Mouse (Mus musculus) bone marrow macrophage, adult 2 months (primary cell): ENCODE data around the gene Gm13178. TPM values are rescaled to one million over a fixed set of nuclear protein-coding genes. Genes with fewer than 3 reads are reported as not detected.

Experiments used
- H3K27ac ChIP-seq: 2 replicates; pipeline ENCODE4 v1.5.1; 2012; ENCODE audit warnings: low read depth, low read length; ENCODE audit not compliant: insufficient read depth
- H3K4me1 ChIP-seq: 2 replicates; pipeline ENCODE4 v1.6.1; 2012; ENCODE audit warnings: low read length; ENCODE audit not compliant: control insufficient read depth, insufficient read depth
- H3K4me3 ChIP-seq: 2 replicates; pipeline ENCODE4 v1.5.1; 2012; ENCODE audit warnings: mild to moderate bottlenecking, low read length, moderate library complexity; ENCODE audit not compliant: insufficient read depth
- CTCF ChIP-seq: IDR thresholded peaks from 2 replicates; pipeline ENCODE4 v1.5.1; 2012; ENCODE audit warnings: low read depth, mild to moderate bottlenecking, low read length, moderate library complexity
- POLR2A ChIP-seq: IDR thresholded peaks from 2 replicates; pipeline ENCODE4 v1.6.1; 2012; ENCODE audit warnings: mild to moderate bottlenecking, low read depth, low read length, borderline replicate concordance
- polyA plus RNA-seq: library from polyadenylated mRNA; stranded (reverse); fragments of >200 nt; gene quantifications from 2 replicates; pipeline ENCODE4 v1.2.4, GENCODE M21; 2012; ENCODE audit not compliant: missing spikeins, insufficient read depth, insufficient read length

The Gm13178 gene
- polyA plus RNA-seq: not detected in 2 replicates

- no peak for TF ChIP-seq CTCF
- TF ChIP-seq POLR2A: no peak
- Histone ChIP-seq H3K4me3 (no peak within 1 kb of the TSS), H3K4me1 (no peaks in the 10 kb centered on the region), H3K27ac (no peak within 1 kb of the TSS)
Observed at GRCm38 (mm10) chr4:144721304-144721703, at the start of gene Gm13178. Gm13178 (minus strand) TSS chr4:144721404.

DNA sequence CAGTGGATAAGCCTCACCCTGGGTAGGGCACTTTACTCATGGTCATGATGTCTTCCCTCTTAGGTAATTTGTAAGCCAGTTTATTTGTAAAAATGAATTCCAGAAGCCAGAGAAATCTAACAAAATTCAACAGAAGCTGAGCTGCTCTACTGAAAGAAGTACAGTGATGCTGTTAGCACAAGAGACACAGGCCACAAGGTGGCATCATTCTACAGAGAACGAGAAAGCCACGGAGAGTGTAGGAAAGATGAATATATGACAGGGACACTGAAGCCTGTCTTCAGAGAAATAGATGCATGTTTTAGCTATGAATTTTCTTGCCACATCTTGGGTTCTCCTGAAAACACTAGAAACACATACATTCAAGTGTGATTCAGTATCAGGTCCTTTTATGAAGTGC lies 44.5 kb upstream of the Gm13178 start:
- TF ChIP-seq CTCF (no peak), POLR2A (no peak)
- Histone ChIP-seq H3K4me1 (no peaks in the 10 kb centered on the region), H3K4me3 (no peak overlapping the region), H3K27ac (no peak overlapping the region)

DNA sequence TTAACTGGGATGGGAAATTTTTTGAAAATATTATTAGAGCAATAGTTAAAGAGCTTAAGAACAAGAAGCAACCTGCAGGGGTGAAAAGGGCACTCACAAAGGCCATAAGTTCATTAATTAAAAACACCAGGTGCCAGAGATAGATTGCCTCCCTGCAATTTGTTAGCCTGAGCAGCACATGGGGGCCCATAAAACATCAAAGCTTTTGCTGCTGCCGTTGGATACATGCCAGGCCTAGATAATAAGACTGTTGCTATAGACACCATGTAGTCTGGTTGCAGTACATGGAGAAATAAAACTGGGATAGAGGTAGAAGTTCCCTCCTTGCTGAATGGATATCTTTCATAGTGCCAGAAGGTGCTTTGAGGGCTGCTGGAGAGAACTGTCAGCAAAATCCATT lies 27.9 kb upstream of the Gm13178 start:
- H3K4me3 ChIP-seq: no peak overlapping the region
- H3K27ac ChIP-seq: no peak overlapping the region
- TF ChIP-seq CTCF (no peak), POLR2A (no peak)
- H3K4me1 ChIP-seq: no peaks in the 10 kb centered on the region

DNA sequence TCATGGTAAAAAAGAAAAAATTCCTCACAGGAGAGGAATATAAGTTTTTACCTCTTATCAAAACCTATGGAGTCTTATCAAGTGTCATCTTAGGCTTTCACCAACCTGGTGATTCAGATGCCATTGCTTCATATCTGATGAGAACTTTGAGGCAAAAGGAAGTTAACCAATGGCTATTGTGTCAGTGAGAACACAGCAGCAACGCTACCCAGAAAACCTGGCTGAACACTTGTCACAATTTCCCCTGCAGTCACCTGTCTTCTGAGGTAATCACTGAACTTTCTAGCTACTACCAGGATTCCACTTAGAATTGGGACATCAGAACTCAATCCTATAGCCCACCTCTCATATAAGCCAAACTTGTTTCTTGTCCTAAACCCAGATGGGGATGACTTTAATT lies 1.5 kb downstream of the Gm13178 start:
- H3K4me1 ChIP-seq: no peaks in the 10 kb centered on the region
- no peak overlapping the region for H3K4me3 ChIP-seq
- TF ChIP-seq CTCF: no peak
- no peak for TF ChIP-seq POLR2A
- H3K27ac ChIP-seq: no peak overlapping the region

DNA sequence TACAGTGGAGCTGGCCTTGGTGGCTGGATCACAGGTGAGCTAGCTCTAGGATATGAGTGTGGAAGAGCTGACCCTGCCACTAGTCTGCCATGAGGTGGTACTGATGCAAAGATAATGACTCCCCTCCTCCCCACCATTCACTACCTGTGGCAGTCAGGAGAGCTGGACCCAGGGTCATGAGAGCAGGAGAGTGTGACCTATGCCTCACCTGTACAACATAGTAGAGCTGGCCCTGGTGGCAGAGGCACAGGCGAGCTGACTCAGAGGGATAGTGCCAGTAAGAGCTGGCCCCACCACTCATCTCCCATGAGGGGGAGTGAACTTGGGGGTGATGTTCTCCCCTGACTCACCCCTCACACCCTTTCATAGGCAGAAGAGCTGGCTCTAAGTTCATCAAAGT lies 2.9 kb downstream of the Gm13178 start:
- Histone ChIP-seq H3K4me1 (no peaks in the 10 kb centered on the region), H3K4me3 (no peak overlapping the region), H3K27ac (no peak overlapping the region)
- TF ChIP-seq CTCF (no peak), POLR2A (no peak)

DNA sequence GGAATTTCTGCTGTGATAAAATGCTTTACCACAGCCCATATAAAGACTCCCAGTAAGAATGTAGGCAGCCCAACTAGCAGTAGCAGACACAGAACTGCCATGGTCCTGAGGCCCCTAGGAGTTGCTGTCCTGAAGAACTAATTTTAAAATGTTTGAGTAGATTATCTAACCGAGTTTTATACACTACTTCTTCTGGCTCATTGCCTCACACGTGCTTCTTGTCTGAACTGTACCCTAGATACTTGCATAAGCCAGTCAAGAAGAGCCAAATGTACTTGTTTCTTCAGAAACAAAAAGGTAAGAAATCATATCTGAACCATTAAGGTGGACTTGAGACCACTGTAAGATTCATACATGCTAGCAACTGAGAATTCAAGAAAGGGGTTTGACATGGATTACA lies 34.9 kb downstream of the Gm13178 start, which contains the start of gene Gm436:
TSS of gene Gm436 (minus strand) at position 101 of the 400 bp plus-strand sequence.
- no peaks in the 10 kb centered on the region for H3K4me1 ChIP-seq
- TF ChIP-seq CTCF (no peak), POLR2A (no peak)
- H3K4me3 ChIP-seq: no peak within 1 kb of the TSS
- no peak within 1 kb of the TSS for H3K27ac ChIP-seq

Other genes starting within 250 kb of the Gm13178 start
- gene 9430007A20Rik, start 201.6 kb downstream of the Gm13178 start, polyA plus RNA-seq: not detected in 2 replicates
- not detected in 2 replicates for gene Gm13124, start 156.3 kb downstream of the Gm13178 start, polyA plus RNA-seq
- not detected in 2 replicates for gene Aadacl4, start 107.7 kb downstream of the Gm13178 start, polyA plus RNA-seq
- gene Gm436, start 35.0 kb downstream of the Gm13178 start, polyA plus RNA-seq: not detected in 2 replicates
- not detected in 2 replicates for gene Gm438, start 65.2 kb upstream of the Gm13178 start, polyA plus RNA-seq
- 661 and 687 TPM in 2 replicates for gene Dhrs3, start 171.4 kb upstream of the Gm13178 start, polyA plus RNA-seq